Mouse (Mus musculus) hindbrain, embryonic 16.5 days (tissue): ENCODE data around the gene Tkt. TPM values are rescaled to one million over a fixed set of nuclear protein-coding genes. Genes with fewer than 3 reads are reported as not detected.

Experiments used
- ATAC-seq: fragments of 200-750 bp; cut with Nextera tagmentation; 2 replicates; pipeline ENCODE4 v1.8.0; 2017; ENCODE audit warnings: moderate TSS enrichment, moderate library complexity
- H3K27ac ChIP-seq: fragments of 300-500 bp; sonication (generic); 2 replicates; pipeline ENCODE4 v1.5.1; 2014; ENCODE audit warnings: low read depth, mild to moderate bottlenecking, control low read depth, low read length, moderate library complexity
- H3K27me3 ChIP-seq: fragments of 300-500 bp; sonication (generic); replicated peaks from 2 replicates; pipeline ENCODE4 v1.6.1; 2014; ENCODE audit warnings: low read length; ENCODE audit not compliant: control insufficient read depth, insufficient read depth
- H3K36me3 ChIP-seq: fragments of 300-500 bp; sonication (generic); 2 replicates; pipeline ENCODE4 v1.6.1; 2014; ENCODE audit warnings: mild to moderate bottlenecking, low read length, moderate library complexity, mixed read lengths; ENCODE audit not compliant: control insufficient read depth, insufficient read depth
- H3K4me1 ChIP-seq: fragments of 300-500 bp; sonication (generic); 2 replicates; pipeline ENCODE4 v1.6.1; 2014; ENCODE audit warnings: low read depth, low read length; ENCODE audit not compliant: control insufficient read depth, insufficient read depth
- H3K4me2 ChIP-seq: fragments of 300-500 bp; sonication (generic); 2 replicates; pipeline ENCODE4 v1.6.1; 2014; ENCODE audit warnings: mild to moderate bottlenecking, low read length, control low read depth, moderate library complexity
- H3K4me3 ChIP-seq: fragments of 300-500 bp; sonication (generic); 2 replicates; pipeline ENCODE4 v1.5.1; 2014; ENCODE audit warnings: mild to moderate bottlenecking, low read length, control low read depth, moderate library complexity
- H3K9ac ChIP-seq: fragments of 300-500 bp; sonication (generic); 2 replicates; pipeline ENCODE4 v1.6.1; 2014; ENCODE audit warnings: low read depth, mild to moderate bottlenecking, control low read depth, low read length, moderate library complexity
- H3K9me3 ChIP-seq: fragments of 300-500 bp; sonication (generic); 2 replicates; pipeline ENCODE4 v1.6.1; 2014; ENCODE audit warnings: mild to moderate bottlenecking, low read length, moderate library complexity; ENCODE audit not compliant: control insufficient read depth
- WGBS: fragments of 180-500 bp; shearing (Covaris S2); extraction: QIAGEN DNeasy Blood & Tissue Kit; methylation state at CpG from one replicate; pipeline ENCODE4 v1.1.7; 2014; 5-methylcytosine and 5-hydroxymethylcytosine counted together
- microRNA-seq: library from miRNA; unstranded; fragments of <30 nt; microRNA quantifications from one replicate; pipeline ENCODE4, GENCODE M21; 2017
- polyA plus RNA-seq: library from polyadenylated mRNA; unstranded; fragments of >200 nt; fragmentation: Nextera tagmentation; extraction: Ambion mirVana; gene quantifications from 2 replicates; pipeline ENCODE4 v1.2.1, GENCODE M21; 2015

The Tkt gene
- polyA plus RNA-seq, 1 experiment from 2014 or later: 301 TPM

DNA sequence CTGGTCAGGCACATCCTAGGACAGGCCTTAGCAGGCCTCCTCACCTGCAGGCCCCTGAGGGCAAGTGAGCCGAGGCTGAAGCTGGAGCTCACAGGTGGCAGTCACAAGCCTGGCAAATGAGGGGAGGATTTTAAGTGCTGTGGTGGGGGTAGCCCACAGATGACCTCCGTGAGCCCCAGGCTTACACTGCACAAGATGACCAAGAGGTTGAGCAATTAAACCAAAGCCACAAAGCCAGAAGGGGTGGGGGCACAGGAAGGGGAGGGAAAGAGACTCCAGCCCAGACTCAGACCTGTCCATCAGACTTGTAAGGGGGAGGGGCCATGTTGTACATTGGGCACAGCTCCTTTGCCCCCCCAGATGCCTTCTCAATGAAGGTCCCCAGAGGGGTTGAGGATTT lies 68.6 kb downstream of the Tkt start:
- Histone ChIP-seq H3K27me3 (no peaks in the 10 kb centered on the region), H3K4me2 (no peak overlapping the region), H3K9ac (no peak overlapping the region), H3K36me3 (no peaks in the 10 kb centered on the region), H3K9me3 (no peaks in the 10 kb centered on the region), H3K4me1 (no peaks in the 10 kb centered on the region), H3K27ac (no peak overlapping the region), H3K4me3 (no peak overlapping the region)
- WGBS: 77% methylated on average over 2 of the region's 2 CpGs
- ATAC-seq: no peak

DNA sequence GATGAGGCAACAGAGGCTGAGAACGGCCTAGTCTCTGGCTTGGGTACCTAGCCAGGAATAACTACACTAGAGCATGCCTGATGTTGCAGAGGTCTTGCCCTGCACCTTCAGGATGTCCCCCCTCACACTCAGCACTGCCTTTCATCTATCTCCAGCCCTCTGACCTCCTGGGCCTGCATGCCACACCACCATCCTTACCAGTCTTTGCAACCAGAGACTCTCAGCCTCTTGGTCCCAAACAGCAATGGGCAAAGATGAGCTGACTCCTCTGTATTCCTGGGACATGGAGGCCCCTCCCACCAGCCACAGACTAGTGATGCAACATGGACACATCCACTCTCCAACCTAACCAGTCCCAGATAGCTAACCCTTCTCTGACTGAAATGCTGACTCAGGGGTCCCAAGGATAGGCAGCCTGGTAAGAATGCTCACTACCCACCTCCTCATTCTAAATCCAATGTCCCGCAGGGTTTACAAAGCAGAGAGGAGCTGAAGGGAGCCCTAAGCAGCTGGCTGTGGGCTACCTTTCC lies 70.7 kb downstream of the Tkt start:
- H3K4me2 ChIP-seq: no peak overlapping the region
- 89% methylated on average over 2 of the region's 2 CpGs for WGBS
- ATAC-seq: no peak

DNA sequence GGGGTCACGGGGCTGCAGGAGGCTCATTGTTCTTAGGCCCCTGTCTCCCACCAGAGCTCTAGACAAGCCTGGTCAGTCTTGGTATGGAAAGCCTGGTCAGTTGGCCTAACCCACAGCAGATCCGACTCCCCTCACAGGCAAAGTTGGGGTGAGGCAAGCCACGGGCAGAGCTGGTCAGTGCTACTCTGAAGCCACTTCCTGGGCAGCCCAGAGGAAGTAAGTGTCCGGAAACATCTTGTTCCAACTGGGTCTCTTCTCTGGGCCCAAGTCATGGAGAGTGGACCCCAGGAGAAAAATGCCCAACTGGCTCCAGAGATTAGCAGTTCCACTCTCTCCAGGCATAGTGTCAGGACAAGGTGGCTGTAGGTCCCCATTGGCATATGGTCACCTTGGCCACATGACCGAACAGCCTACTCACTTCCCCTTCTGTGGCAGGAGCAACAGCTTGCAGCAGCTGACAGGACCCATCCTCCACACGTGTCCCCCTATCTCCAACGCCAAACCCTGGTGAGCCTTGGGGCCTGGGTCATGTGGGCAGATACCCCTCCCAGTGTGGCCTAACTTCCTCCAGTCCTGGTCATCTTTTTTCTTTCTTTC lies 71.9 kb downstream of the Tkt start:
- Histone ChIP-seq H3K4me2 (no peak overlapping the region), H3K4me3 (no peak overlapping the region), H3K4me1 (no peaks in the 10 kb centered on the region), H3K9me3 (no peaks in the 10 kb centered on the region), H3K27me3 (no peaks in the 10 kb centered on the region), H3K27ac (no peak overlapping the region), H3K36me3 (no peaks in the 10 kb centered on the region), H3K9ac (no peak overlapping the region)
- WGBS: 90% methylated on average over 7 of the region's 7 CpGs
- ATAC-seq: no peak

More for the DNA sequence above, 70.7 kb downstream of the Tkt start:
- H3K4me1 ChIP-seq: no peaks in the 10 kb centered on the region
- no peak overlapping the region for H3K4me3 ChIP-seq
- H3K9ac ChIP-seq: no peak overlapping the region
- H3K27ac ChIP-seq: no peak overlapping the region
- H3K27me3 ChIP-seq: no peaks in the 10 kb centered on the region
- H3K9me3 ChIP-seq: no peaks in the 10 kb centered on the region
- H3K36me3 ChIP-seq: no peaks in the 10 kb centered on the region

DNA sequence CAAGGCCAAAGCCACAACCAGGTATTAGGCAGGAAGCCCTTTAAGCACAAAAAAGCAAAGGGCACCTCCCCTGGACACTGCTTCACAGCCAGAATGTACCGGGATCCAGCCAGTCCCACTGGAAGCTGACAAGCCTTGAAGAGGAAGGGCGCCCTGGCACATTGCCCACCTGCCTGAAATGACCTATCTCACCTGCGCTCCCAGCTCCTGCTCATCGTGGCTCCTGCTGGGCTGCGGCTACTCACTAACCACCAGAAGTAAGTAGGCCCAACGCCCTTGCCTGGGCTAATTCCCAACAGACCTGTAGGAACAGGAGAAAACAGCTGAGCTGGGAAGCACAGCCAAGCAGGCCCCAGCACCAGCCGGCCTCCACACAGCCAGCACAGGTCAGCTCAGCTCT lies 74.0 kb downstream of the Tkt start:
- ATAC-seq: no peak
- Histone ChIP-seq H3K27ac (no peak overlapping the region), H3K9ac (no peak overlapping the region), H3K4me3 (no peak overlapping the region), H3K4me1 (peaks cover 13% of the 10 kb centered on the region), H3K27me3 (no peaks in the 10 kb centered on the region), H3K9me3 (no peaks in the 10 kb centered on the region), H3K36me3 (no peaks in the 10 kb centered on the region), H3K4me2 (no peak overlapping the region)
- 85% methylated on average over 7 of the region's 7 CpGs for WGBS

DNA sequence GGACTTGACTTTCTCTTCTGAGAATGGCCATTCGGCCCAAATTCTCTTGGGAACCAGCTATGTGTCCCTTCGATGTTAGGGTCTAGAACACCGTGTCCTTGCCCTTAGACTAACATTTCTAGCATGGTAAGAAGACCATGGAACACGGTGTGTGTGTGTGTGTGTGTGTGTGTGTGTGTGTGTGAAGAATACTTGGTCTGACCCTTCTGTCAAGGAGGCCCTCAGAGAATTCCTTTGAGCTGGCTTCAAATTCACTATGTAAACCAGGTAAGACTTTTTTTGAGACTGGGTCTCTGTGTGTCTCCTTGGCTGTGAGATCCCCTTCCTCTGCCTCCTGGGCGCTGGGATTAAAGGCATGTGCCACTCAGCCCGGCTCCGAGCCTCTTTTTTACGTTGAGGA lies 74.4 kb downstream of the Tkt start:
- H3K4me1 ChIP-seq: peaks cover 13% of the 10 kb centered on the region
- no peak overlapping the region for H3K9ac ChIP-seq
- ATAC-seq: no peak
- H3K4me2 ChIP-seq: no peak overlapping the region
- H3K4me3 ChIP-seq: no peak overlapping the region
- H3K36me3 ChIP-seq: no peaks in the 10 kb centered on the region
- no peaks in the 10 kb centered on the region for H3K27me3 ChIP-seq
- WGBS: 89% methylated on average over 8 of the region's 8 CpGs
- H3K9me3 ChIP-seq: no peaks in the 10 kb centered on the region
- no peak overlapping the region for H3K27ac ChIP-seq

Small RNA genes lying within 50 kb of the gene (microRNA-seq; reads per million reads assigned to microRNA genes)
- gene Mir3076: 5.2 reads per million, percentile 18 among the genes with 10 or more reads in this experiment

Other genes starting within 250 kb of the Tkt start
- gene Dcp1a, start 68.8 kb upstream of the Tkt start, polyA plus RNA-seq: 14.2 and 16.8 TPM in 2 replicates
- gene Cacna1d, start 56.9 kb upstream of the Tkt start, polyA plus RNA-seq: 9.5 TPM in 2 replicates
- 22.0 and 27.1 TPM in 2 replicates for gene Prkcd, start 77.9 kb downstream of the Tkt start, polyA plus RNA-seq
- gene Rft1, start 106.0 kb downstream of the Tkt start, polyA plus RNA-seq: 9.2 and 10.4 TPM in 2 replicates
- 15.1 and 15.9 TPM in 2 replicates for gene Sfmbt1, start 166.5 kb downstream of the Tkt start, polyA plus RNA-seq